27 mouse cellular contexts compared by ENCODE assay signal in the genomic region with DNA sequence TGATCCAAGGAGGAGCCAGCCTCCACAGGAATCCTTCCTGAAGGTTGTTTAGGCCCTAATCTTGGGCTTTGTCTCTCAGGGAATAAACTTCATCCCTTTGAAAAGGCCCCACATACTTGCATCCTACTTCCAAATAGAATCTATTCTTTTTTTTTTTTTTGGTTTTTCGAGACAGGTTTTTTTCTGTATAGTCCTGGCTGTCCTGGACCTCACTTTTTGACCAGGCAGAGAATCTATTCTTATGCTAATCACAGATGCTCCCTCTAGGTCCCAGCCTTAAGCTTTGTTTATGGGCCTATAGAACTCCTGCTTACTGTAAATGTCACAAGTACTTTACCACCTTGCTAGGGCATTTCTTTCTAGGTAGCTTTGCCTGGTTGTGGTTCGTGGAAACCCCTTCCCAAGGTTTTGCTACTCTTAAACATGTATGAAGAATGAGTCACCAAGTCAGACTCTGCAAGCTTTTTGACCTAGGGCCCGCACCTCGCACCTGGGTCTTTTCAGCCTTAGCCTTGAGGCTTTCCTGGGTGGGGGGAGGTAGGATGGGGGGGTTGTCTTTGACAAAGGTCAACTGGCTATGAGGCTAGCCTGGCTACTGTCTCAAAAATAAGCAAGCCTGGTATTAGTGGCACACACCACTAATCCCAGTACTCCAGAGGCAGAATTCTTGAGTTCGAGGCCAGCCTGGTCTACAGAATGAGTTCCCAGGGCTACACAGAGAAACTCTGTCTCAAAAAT.
"Had no signal": no experiment of that assay in that cellular context is flagged by ENCODE, and none has a peak within 500 bp of the region (broad histone marks: within the 10 kb centered on the region; RNA-seq: fewer than 3 reads in every experiment).

No protein-coding gene starts in this region.

- H3K27me3 ChIP-seq: heart, embryonic 13.5 days; heart, embryonic 15.5 days; hindbrain, embryonic 13.5 days; hindbrain, embryonic 15.5 days; kidney, embryonic 15.5 days; limb, embryonic 12.5 days; liver, embryonic 13.5 days; liver, embryonic 15.5 days had no signal

- H3K4me3 ChIP-seq: heart, adult 2 months; heart, embryonic 13.5 days; heart, embryonic 15.5 days; hindbrain, embryonic 13.5 days; hindbrain, embryonic 15.5 days; kidney, embryonic 15.5 days; limb, embryonic 10.5 days; limb, embryonic 12.5 days; liver, embryonic 13.5 days; liver, embryonic 15.5 days had no signal

- H3K27ac ChIP-seq: heart, adult 2 months; heart, embryonic 13.5 days; heart, embryonic 15.5 days; hindbrain, embryonic 13.5 days; hindbrain, embryonic 15.5 days; hindbrain, postnatal 0 days; kidney, embryonic 15.5 days; kidney, postnatal 0 days; limb, embryonic 10.5 days; limb, embryonic 12.5 days; liver, embryonic 13.5 days; liver, embryonic 15.5 days had no signal

- DNase-seq: gastrocnemius, postnatal 14 days; gastrocnemius, postnatal 36 days; heart, adult 2 months; heart, postnatal 14 days; heart, postnatal 36 days; kidney, adult 11 months; kidney, adult 2 months; kidney, adult 9 months; kidney, postnatal 14 days; kidney, postnatal 36 days; layer of hippocampus, adult 9-11 months; layer of hippocampus, postnatal 36 days; liver; liver, embryonic 13.5 days; liver, postnatal 0 days had no signal

- H3K4me1 ChIP-seq: limb, embryonic 12.5 days had no signal

- ATAC-seq: hindbrain, postnatal 0 days; liver, postnatal 0 days had no signal

- H3K36me3 ChIP-seq: heart, embryonic 13.5 days; heart, embryonic 15.5 days; hindbrain, embryonic 13.5 days; hindbrain, embryonic 15.5 days; kidney, embryonic 15.5 days; limb, embryonic 10.5 days; limb, embryonic 12.5 days; liver, embryonic 13.5 days; liver, embryonic 15.5 days had no signal

- H3K9me3 ChIP-seq: heart, embryonic 13.5 days; heart, embryonic 15.5 days; hindbrain, embryonic 13.5 days; hindbrain, embryonic 15.5 days; kidney, embryonic 15.5 days; limb, embryonic 10.5 days; limb, embryonic 12.5 days; liver, embryonic 13.5 days; liver, embryonic 15.5 days had no signal

- H3K4me2 ChIP-seq: heart, embryonic 11.5 days; heart, embryonic 13.5 days; heart, embryonic 15.5 days; hindbrain, embryonic 13.5 days; hindbrain, embryonic 15.5 days; kidney, embryonic 15.5 days; limb, embryonic 12.5 days; liver, embryonic 11.5 days; liver, embryonic 13.5 days; liver, embryonic 15.5 days had no signal

- H3K9ac ChIP-seq: heart, embryonic 13.5 days; heart, embryonic 15.5 days; hindbrain, embryonic 13.5 days; hindbrain, embryonic 15.5 days; kidney, embryonic 15.5 days; limb, embryonic 12.5 days; liver, embryonic 13.5 days; liver, embryonic 15.5 days; liver, postnatal 0 days had no signal
